Mouse (Mus musculus): ENCODE measurements around the gene Mrps18a. TPM values are rescaled to one million over a fixed set of nuclear protein-coding genes. Genes with fewer than 3 reads are reported as not detected.

The Mrps18a gene
- total and polyA plus RNA-seq, 3 experiments, result 78.1 to 127 (median 126) TPM

GRCm38 (mm10) chr17:46110402-46111289 is at the start of gene Mrps18a (continued):
- TF ChIP-seq MAZ (IDR thresholded peaks at IDR 0.05; ENCODE audit: low read depth, low read length) (0 out of 2 replicates have a peak, but pooled peaks have one; percentile 45), CHD2 (IDR thresholded peaks at IDR 0.05; ENCODE audit: low read length) (peak; percentile 78)

GRCm38 (mm10) chr17:46063283-46063973 is 47.4 kb upstream of the Mrps18a start:
- TF ChIP-seq MAZ (IDR thresholded peaks at IDR 0.05; ENCODE audit: low read depth, low read length), result peak; percentile 89
- peak; percentile 75; the same call in 1 of the 2 replicates for TF ChIP-seq TCF12 (IDR thresholded peaks at IDR 0.05; ENCODE audit: low read depth, low read length)
- TF ChIP-seq ZC3H11A (IDR thresholded peaks at IDR 0.05; ENCODE audit: low read depth, low read length), result no peak
- TF ChIP-seq MEF2A (IDR thresholded peaks at IDR 0.05; ENCODE audit: borderline replicate concordance, low read depth, low read length), result peak; percentile 51; the same call in 1 of the 2 replicates
- TF ChIP-seq IRF4 (IDR thresholded peaks at IDR 0.05; ENCODE audit: low read depth, low read length), result peak; percentile 45; the same call in 1 of the 2 replicates
- TF ChIP-seq CHD1 (IDR thresholded peaks at IDR 0.05; ENCODE audit: low read depth, low read length), result peak; percentile 82
- peak; percentile 92 for TF ChIP-seq ETS1 (conservative IDR thresholded peaks at IDR 0.05; ENCODE audit: low read depth, low read length)
- TF ChIP-seq ZNF384 (IDR thresholded peaks at IDR 0.05; ENCODE audit: low read depth, low read length), result no peak
- peak; percentile 28; the same call in 1 of the 2 replicates for TF ChIP-seq ELF1 (IDR thresholded peaks at IDR 0.05; ENCODE audit: low read depth, low read length)
- Histone ChIP-seq H3K79me2 (replicated peaks; ENCODE audit: control insufficient read depth, extremely low read depth, insufficient read depth, poor library complexity, severe bottlenecking) (no peaks in the 10 kb centered on the region), H3K4me1 (ENCODE audit: control insufficient read depth in 1 of 2, insufficient read depth in 2 of 2) (peaks cover 8% of the 10 kb centered on the region in 2 experiments), H3K4me3 (replicated peaks in 1 of 3; ENCODE audit: low read depth in 2 of 3, low read length in 2 of 3, poor library complexity in 1 of 3) (no peak overlapping the region), H3K36me3 (replicated peaks in 1 of 2; ENCODE audit: control insufficient read depth in 1 of 2, insufficient read depth in 1 of 2, low read length in 1 of 2) (no peaks in the 10 kb centered on the region), H3K9ac (ENCODE audit: insufficient read depth, low read depth) (no peak overlapping the region), H3K9me3 (replicated peaks; ENCODE audit: low read length) (peaks cover 3% of the 10 kb centered on the region), H3K27me3 (replicated peaks) (peaks cover 70% of the 10 kb centered on the region), H3K4me2 (ENCODE audit: insufficient read depth, low read depth, poor library complexity, severe bottlenecking) (no peak overlapping the region), H3K27ac (ENCODE audit: insufficient read depth, low read depth) (no peak overlapping the region)
- DNase-seq (ENCODE audit: extremely low read depth), result no peak
- dilution Hi-C loops (cut with MboI; ENCODE audit: extremely low pct_ligation_motif_present, extremely low pct_unique_long_range_greater_than_20kb, low sequenced_read_pairs) (no loop called here), in situ Hi-C loops (cut with MboI; ENCODE audit: low pct_ligation_motif_present, low pct_unique_long_range_greater_than_20kb, low sequenced_read_pairs) (no loop called here)

- dilution Hi-C loops (cut with MboI; ENCODE audit: extremely low pct_ligation_motif_present, extremely low pct_unique_long_range_greater_than_20kb, low sequenced_read_pairs) (no loop called here), in situ Hi-C loops (cut with MboI; ENCODE audit: low pct_ligation_motif_present, low pct_unique_long_range_greater_than_20kb, low sequenced_read_pairs) (no loop called here)
- Histone ChIP-seq H3K4me1 (ENCODE audit: control insufficient read depth in 1 of 2, insufficient read depth in 2 of 2) (peaks cover 8% of the 10 kb centered on the region in 2 experiments), H3K79me2 (replicated peaks; ENCODE audit: control insufficient read depth, extremely low read depth, insufficient read depth, poor library complexity, severe bottlenecking) (no peaks in the 10 kb centered on the region), H3K4me2 (ENCODE audit: insufficient read depth, low read depth, poor library complexity, severe bottlenecking) (no peak overlapping the region), H3K27me3 (replicated peaks) (peaks cover 65% of the 10 kb centered on the region), H3K9ac (ENCODE audit: insufficient read depth, low read depth) (no peak overlapping the region), H3K27ac (ENCODE audit: insufficient read depth, low read depth) (no peak overlapping the region), H3K4me3 (replicated peaks in 1 of 3; ENCODE audit: low read depth in 2 of 3, low read length in 2 of 3, poor library complexity in 1 of 3) (no peak overlapping the region), H3K36me3 (replicated peaks in 1 of 2; ENCODE audit: control insufficient read depth in 1 of 2, insufficient read depth in 1 of 2, low read length in 1 of 2) (no peaks in the 10 kb centered on the region), H3K9me3 (replicated peaks; ENCODE audit: low read length) (peaks cover 3% of the 10 kb centered on the region)
- TF ChIP-seq ZMIZ1 (IDR thresholded peaks at IDR 0.05; ENCODE audit: low read depth, low read length) (no peak), ZKSCAN1 (IDR thresholded peaks at IDR 0.05; ENCODE audit: borderline replicate concordance, low read depth, low read length) (peak; percentile 58; the same call in 1 of the 2 replicates), EP300 (IDR thresholded peaks at IDR 0.05; ENCODE audit: low read length) (no peak), E2F4 (IDR thresholded peaks at IDR 0.05; ENCODE audit: insufficient replicate concordance, low read depth, low read length) (no peak)
- no peak for DNase-seq (ENCODE audit: extremely low read depth)
Measured at GRCm38 (mm10) chr17:46063974-46064312, 46.8 kb upstream of the Mrps18a start.

Data from CH12.LX (cell line).